Mouse (Mus musculus): ENCODE measurements around the gene 1700066M21Rik. TPM values are rescaled to one million over a fixed set of nuclear protein-coding genes. Genes with fewer than 3 reads are reported as not detected.
A peak's percentile ranks its signal among the peaks of the same experiment; 100 is the strongest.

Gene 1700066M21Rik
- 11.7 and 12.9 TPM in 2 replicates for polyA plus RNA-seq (2015; fragmentation: Nextera tagmentation; extraction: Ambion mirVana)

DNA sequence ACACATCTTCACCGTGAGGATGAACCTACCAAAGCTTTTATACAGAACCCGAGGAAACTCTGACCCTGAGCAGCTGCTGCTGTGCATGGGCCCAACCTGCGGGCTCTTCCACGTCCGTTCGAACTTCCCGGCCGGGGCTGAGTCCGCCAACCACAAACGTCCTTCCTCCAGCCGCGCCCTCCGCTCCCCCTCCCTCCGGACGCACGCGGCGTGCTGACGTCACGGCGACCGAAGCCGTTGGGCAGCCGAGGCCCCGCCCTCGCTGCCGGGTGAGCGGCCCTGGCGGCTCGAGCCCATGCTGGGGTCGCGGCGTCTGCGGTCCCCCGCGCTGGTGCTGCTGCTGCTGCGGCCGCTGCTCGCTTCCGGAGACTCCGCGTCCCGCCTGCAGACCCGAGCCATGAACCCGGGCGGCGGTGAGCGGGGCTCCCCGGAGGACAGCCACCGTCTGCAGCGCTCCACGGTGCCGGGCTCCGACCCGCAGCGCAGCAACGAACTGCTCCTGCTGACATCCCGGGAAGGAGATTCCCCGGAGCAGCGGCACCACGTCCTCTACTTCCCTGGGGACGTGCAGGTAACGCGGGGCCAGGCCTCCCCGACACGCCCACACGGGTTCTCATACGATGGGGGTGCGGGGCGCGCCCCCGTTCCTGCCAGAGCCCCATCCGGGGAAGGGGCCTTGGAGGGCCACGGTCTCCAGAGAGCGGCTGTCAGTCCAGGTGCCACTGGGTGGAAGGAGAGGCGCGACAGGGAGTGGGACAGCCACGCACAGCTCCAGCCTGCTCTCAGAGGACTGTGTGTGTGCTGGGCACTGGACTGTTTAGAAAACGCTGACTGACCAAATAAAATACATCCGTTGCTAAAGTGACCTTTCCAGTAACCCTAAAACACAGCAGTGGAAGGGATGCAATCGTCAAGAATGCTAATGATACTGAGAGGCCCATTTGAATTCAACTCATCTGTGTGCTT, at the start of gene 1700066M21Rik:
Gene 1700066M21Rik, plus strand, starts transcription at position 245 of the 966 bp plus-strand sequence.
- Histone ChIP-seq H3K9me3 (no peaks in the 10 kb centered on the region), H3K36me3 (no peaks in the 10 kb centered on the region), H3K4me2 (replicated peaks) (peak within 1 kb of the TSS; percentile 97), H3K4me3 (peak within 1 kb of the TSS; percentile 92), H3K27ac (peak within 1 kb of the TSS; percentile 67), H3K27me3 (no peaks in the 10 kb centered on the region), H3K4me1 (peaks cover 11% of the 10 kb centered on the region), H3K9ac (peak within 1 kb of the TSS; percentile 93)
- WGBS = under 1% methylated on average over 81 of the region's 81 CpGs
- peak; percentile 97 for ATAC-seq (ENCODE audit: low FRiP score, low read depth)

DNA sequence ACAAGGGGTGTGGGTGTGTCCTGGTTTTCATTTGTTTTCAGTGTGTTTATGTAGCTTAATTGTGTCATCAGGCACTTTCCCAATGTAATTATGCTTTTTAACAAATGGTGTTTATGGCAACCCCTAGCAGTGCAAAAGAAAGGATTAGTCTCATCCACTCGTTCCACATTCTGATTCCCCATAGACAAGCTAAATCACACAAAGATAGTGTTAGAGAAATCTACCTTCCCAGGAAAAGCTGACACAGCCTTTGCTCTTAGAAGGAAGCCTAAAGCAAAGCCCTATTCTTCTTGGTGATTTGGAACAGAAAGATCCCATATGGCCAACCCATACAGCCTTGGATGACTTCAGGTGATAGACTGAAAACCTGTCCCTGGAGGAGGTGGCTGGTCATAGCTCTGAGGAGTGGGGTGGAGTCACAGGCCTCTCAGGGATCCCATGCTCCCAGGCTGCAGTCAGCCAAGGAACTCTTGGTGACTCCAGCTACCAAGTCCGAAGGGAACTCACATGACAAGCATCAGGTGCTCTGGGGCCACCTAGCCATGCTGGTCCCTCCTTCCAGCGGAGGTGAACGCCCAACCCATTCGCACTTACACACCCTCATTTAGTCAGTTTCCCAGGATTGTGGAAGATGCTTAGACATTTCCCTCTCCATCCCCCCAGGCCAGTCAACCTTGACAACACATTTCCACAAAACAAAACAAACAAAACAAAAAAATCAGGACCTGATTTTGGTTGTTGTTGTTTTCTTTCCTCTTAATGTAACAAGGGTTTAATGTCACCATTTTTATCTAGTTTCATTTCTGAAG, 47.9 kb upstream of the 1700066M21Rik start:
- Histone ChIP-seq H3K9ac (no peak overlapping the region), H3K27ac (no peak overlapping the region), H3K27me3 (peaks cover 36% of the 10 kb centered on the region), H3K4me2 (replicated peaks) (no peak overlapping the region), H3K4me1 (peaks cover 7% of the 10 kb centered on the region; the same call in 1 of the 2 replicates), H3K9me3 (no peaks in the 10 kb centered on the region), H3K36me3 (no peaks in the 10 kb centered on the region), H3K4me3 (no peak overlapping the region)
- WGBS = 82% methylated on average over 5 of the region's 5 CpGs
- ATAC-seq (ENCODE audit: low FRiP score, low read depth) = no peak

DNA sequence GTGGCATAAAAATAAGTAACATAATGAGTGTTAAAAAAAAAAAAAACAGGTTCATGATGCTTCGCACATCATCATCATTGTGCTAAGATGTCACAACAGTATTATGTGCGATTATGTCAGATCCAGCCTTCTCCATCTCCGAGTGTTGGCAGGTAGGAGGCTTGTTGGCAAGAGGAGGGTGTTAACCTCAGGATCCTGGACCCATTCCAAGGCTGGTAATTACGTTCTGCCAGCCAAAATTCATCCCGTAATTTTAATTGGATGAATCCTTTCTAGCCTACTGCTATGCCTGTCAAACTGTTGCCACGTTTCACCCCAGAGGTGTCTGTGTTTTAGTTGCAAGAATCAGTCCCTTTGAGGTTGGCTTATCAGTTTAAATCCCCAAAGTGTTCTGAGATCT, 47.2 kb upstream of the 1700066M21Rik start:
- Histone ChIP-seq H3K27ac (no peak overlapping the region), H3K4me2 (replicated peaks) (no peak overlapping the region), H3K4me3 (no peak overlapping the region), H3K9ac (no peak overlapping the region), H3K9me3 (no peaks in the 10 kb centered on the region), H3K27me3 (peaks cover 43% of the 10 kb centered on the region), H3K4me1 (peaks cover 7% of the 10 kb centered on the region; the same call in 1 of the 2 replicates), H3K36me3 (no peaks in the 10 kb centered on the region)
- no peak for ATAC-seq (ENCODE audit: low FRiP score, low read depth)
- WGBS = 68% methylated on average over 6 of the region's 6 CpGs

DNA sequence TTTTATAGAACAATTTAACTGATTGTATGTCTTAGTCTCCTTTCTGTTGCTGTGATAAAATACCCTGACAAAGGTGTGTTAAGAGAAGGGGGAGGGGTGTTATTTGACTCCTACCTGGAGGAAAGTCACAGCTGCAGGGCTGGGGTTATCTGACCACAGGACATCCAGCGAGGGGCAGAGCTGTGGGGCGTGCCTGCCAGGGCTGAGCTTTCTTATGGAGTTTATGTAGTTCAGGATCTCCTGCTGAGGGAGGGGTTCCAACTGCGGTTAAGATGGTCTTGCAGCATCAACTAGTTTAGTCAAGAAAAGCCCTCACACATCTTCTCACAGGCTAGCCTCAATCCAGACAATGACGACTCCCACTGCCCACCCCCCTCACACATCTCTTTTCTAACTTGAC, 45.4 kb upstream of the 1700066M21Rik start:
- WGBS = 25% methylated on average over 4 of the region's 4 CpGs
- Histone ChIP-seq H3K9me3 (no peaks in the 10 kb centered on the region), H3K27me3 (peaks cover 42% of the 10 kb centered on the region), H3K4me2 (replicated peaks) (no peak overlapping the region), H3K9ac (no peak overlapping the region), H3K4me3 (no peak overlapping the region), H3K36me3 (no peaks in the 10 kb centered on the region), H3K27ac (no peak overlapping the region), H3K4me1 (no peaks in the 10 kb centered on the region)
- no peak for ATAC-seq (ENCODE audit: low FRiP score, low read depth)

DNA sequence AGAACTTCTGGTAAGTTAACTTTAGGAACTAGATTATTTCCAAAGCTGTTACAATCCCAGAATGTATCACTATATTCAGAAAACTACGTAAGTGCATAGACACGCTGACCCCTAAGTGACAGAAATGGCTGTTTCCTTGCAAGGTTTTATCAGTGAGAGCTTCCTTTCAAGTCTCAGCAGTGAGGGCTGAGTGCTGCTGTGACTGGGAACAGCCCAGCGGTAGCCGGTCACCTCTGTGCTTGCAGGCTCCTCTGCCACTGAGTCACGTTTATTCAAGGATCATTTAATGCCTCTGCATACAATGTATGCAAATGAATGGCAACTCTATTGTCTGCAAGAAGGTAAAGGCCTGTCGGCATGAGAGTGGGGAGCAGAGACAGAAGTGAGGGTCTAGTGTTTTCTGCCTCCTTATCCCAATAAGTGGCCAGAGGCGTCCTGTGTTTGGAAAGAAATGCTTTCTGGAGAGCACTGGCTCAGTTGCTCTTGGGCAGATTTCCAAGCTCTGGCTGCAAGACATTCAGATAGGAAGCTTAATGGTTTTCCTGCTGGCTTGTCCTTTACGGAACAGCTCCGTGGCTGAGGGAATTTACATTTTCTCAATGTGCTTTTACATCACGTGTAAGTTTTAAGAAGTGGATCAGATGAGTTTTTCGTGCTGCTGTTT, 43.7 kb upstream of the 1700066M21Rik start:
- H3K27ac ChIP-seq = no peak overlapping the region
- WGBS = 34% methylated on average over 11 of the region's 11 CpGs
- H3K9me3 ChIP-seq = no peaks in the 10 kb centered on the region
- no peak overlapping the region for H3K9ac ChIP-seq
- no peak overlapping the region for H3K4me3 ChIP-seq
- H3K4me2 ChIP-seq (replicated peaks) = no peak overlapping the region
- no peak for ATAC-seq (ENCODE audit: low FRiP score, low read depth)
- H3K27me3 ChIP-seq = peaks cover 32% of the 10 kb centered on the region
- no peaks in the 10 kb centered on the region for H3K36me3 ChIP-seq
- H3K4me1 ChIP-seq = no peaks in the 10 kb centered on the region

DNA sequence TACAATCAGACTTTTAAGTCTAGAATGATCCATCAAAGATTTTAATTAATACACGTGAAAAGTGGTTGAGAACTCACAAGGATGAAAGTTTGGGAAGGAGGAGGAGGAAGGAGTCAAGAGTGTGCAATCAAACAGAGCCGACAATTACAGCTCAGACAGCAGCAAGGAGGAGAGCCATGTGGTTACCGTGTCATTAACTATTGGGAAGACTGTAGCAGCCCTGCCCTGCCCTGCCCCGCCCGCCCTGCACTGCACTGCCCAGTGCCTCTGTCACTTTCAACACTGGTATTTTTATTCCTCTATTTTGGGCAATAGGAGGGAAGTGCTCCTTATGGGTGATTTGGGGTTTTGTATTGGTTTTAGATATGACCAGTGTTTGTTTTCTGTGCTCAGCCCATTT, 42.2 kb upstream of the 1700066M21Rik start:
- Histone ChIP-seq H3K4me3 (no peak overlapping the region), H3K9me3 (no peaks in the 10 kb centered on the region), H3K9ac (no peak overlapping the region), H3K27ac (no peak overlapping the region), H3K36me3 (no peaks in the 10 kb centered on the region), H3K4me2 (replicated peaks) (no peak overlapping the region), H3K27me3 (peaks cover 37% of the 10 kb centered on the region), H3K4me1 (peaks cover 2% of the 10 kb centered on the region; the same call in 1 of the 2 replicates)
- WGBS = 55% methylated on average over 5 of the region's 5 CpGs
- ATAC-seq (ENCODE audit: low FRiP score, low read depth) = no peak

DNA sequence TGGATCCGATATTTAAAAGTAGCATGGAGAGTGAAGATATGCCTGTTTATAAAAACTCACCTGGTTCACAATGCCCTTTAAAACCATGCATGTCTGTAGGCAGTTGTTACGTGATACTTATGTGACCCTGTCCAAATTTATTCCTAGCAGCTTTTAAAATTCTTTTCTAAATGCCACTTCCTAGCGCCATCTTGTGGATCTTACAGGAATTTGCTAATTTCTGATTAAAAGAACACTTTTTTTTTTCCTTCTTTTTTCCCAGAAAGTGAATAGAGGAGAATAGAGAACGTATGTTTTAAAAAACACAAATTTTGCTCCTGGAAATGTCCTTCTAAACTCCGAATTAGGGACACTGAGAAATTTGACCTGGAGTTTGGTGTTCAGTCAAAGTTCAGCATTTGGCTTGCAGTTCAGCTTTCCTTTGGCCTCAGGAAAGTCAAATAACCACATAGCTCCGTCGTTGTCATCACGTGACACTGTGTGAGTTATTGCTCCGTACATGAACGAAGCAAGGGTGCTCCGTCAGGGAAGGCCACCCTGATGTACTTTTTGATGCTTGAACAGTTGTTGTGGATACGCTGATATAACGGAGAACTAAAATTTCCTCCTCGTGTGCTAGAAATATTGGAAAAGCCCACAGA, 38.1 kb upstream of the 1700066M21Rik start:
- Histone ChIP-seq H3K9ac (no peak overlapping the region), H3K27ac (no peak overlapping the region), H3K4me3 (no peak overlapping the region), H3K9me3 (no peaks in the 10 kb centered on the region), H3K4me2 (replicated peaks) (no peak overlapping the region), H3K4me1 (peaks cover 2% of the 10 kb centered on the region; the same call in 1 of the 2 replicates), H3K36me3 (no peaks in the 10 kb centered on the region), H3K27me3 (peaks cover 21% of the 10 kb centered on the region)
- WGBS = 48% methylated on average over 14 of the region's 14 CpGs
- no peak for ATAC-seq (ENCODE audit: low FRiP score, low read depth)

DNA sequence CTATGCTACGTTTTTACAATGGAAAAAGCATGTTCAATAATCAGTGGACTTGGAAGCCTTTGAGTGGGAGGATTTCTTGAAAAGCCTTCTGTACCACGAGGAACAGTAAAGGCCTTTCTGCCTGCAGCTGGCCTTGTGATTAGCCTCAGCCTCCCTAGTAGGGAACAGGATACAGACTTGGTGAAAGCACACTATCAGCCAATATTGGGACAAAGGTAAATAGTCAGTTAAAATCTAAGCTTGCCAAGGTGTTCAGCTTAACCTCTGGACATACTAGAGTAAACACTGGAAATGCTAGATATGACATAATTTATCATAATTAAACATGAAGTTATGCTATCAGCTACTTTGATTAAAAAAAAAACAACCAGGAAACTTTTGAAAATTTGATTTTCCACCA, 36.2 kb upstream of the 1700066M21Rik start:
- ATAC-seq (ENCODE audit: low FRiP score, low read depth) = no peak
- Histone ChIP-seq H3K9ac (no peak overlapping the region), H3K36me3 (no peaks in the 10 kb centered on the region), H3K27me3 (peaks cover 12% of the 10 kb centered on the region), H3K4me1 (peaks cover 2% of the 10 kb centered on the region; the same call in 1 of the 2 replicates), H3K4me2 (replicated peaks) (no peak overlapping the region), H3K27ac (no peak overlapping the region), H3K4me3 (no peak overlapping the region), H3K9me3 (no peaks in the 10 kb centered on the region)
- WGBS = 23% methylated on average over 2 of the region's 2 CpGs

DNA sequence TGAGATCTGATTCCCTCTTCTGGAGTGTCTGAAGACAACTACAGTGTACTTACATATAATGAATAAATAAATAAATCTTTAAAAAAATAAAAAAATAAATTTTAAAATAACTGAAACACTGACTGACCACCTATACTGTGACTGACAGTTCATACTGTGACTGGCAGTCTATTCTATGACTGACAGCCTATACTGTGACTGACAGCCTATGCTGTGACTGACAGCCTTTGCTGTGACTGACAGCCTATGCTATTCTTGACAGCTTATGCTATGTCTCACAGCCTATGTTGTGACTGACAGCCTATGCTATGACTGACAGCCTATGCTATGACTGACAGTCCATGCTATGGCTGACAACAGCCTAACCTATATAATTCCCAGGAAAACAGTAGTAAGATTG, 29.9 kb upstream of the 1700066M21Rik start:
- Histone ChIP-seq H3K9me3 (no peaks in the 10 kb centered on the region), H3K9ac (no peak overlapping the region), H3K27me3 (0 out of 2 replicates have a peak, but pooled peaks cover 3% of the 10 kb centered on the region), H3K4me3 (no peak overlapping the region), H3K4me1 (no peaks in the 10 kb centered on the region), H3K36me3 (no peaks in the 10 kb centered on the region), H3K4me2 (replicated peaks) (no peak overlapping the region), H3K27ac (no peak overlapping the region)
- ATAC-seq (ENCODE audit: low FRiP score, low read depth) = no peak

DNA sequence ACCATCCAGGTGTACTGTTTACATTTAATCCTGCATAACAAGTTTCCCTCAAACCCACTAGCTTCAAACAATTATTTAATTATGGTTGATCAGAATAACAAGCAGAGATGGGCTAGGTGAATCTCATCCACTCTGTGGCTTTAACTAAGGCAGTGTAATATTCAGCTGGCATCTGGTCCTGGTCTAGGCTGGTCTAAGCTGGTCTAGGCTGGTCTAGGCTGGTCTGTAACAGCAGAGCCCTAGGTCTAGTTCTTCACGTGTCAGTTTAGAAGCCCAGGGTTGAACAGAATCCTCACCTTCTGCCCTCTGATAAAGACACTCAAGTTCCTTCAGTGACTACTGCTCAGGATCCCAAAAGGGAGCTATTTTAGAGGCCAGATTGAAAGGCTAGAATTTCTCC, 25.5 kb upstream of the 1700066M21Rik start:
- H3K27me3 ChIP-seq = peaks cover 12% of the 10 kb centered on the region; the same call in 1 of the 2 replicates
- H3K36me3 ChIP-seq = no peaks in the 10 kb centered on the region
- H3K4me3 ChIP-seq = no peak overlapping the region
- no peaks in the 10 kb centered on the region for H3K9me3 ChIP-seq
- H3K4me1 ChIP-seq = no peaks in the 10 kb centered on the region
- no peak for ATAC-seq (ENCODE audit: low FRiP score, low read depth)
- no peak overlapping the region for H3K27ac ChIP-seq
- 68% methylated on average over 1 of the region's 1 CpGs for WGBS
- H3K9ac ChIP-seq = no peak overlapping the region
- no peak overlapping the region for H3K4me2 ChIP-seq (replicated peaks)

DNA sequence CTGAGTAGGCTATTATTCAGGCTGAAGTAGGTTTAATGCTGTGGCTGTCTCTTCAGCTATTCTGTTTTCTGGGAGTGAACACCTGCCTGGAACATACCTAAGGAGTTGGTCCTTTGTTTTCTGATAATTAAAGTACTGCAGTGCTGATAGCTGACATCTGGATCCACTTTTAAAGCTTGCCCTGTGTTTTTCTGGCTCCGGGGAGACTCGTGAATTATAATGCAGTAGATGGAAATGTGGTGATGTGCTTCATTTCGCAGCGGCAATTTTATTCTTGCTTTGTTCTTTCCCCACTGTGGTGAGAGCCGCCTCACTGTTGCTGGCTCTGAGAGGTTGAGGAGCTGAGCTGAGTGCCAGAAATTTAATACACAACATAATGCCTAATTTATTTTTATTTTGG, 18.9 kb upstream of the 1700066M21Rik start:
- ATAC-seq (ENCODE audit: low FRiP score, low read depth) = peak; percentile 73
- Histone ChIP-seq H3K4me3 (no peak overlapping the region), H3K36me3 (no peaks in the 10 kb centered on the region), H3K9me3 (no peaks in the 10 kb centered on the region), H3K9ac (no peak overlapping the region), H3K27ac (no peak overlapping the region), H3K27me3 (0 out of 2 replicates have a peak, but pooled peaks cover 12% of the 10 kb centered on the region), H3K4me1 (peaks cover 8% of the 10 kb centered on the region), H3K4me2 (replicated peaks) (no peak overlapping the region)
- WGBS = 20% methylated on average over 5 of the region's 5 CpGs

All from limb, embryonic 13.5 days (tissue).